Mouse (Mus musculus) hindbrain, postnatal 0 days (tissue): ENCODE results near the gene Slc22a13. TPM values are rescaled to one million over a fixed set of nuclear protein-coding genes. Genes with fewer than 3 reads are reported as not detected.

Source experiments
- ATAC-seq: fragments of 200-750 bp; cut with Nextera tagmentation; 2 replicates; pipeline ENCODE4 v1.8.0; 2017; ENCODE audit warnings: mild to moderate bottlenecking, moderate TSS enrichment, moderate library complexity
- DNase-seq: peaks from one replicate; pipeline ENCODE4 v3.0.0-alpha.2; 2015; ENCODE audit warnings: low spot score
- H3K27ac ChIP-seq: fragments of 300-500 bp; sonication (generic); 2 replicates; pipeline ENCODE4 v1.5.1; 2014; ENCODE audit warnings: mild to moderate bottlenecking
- H3K27me3 ChIP-seq: fragments of 300-500 bp; sonication (generic); 2 replicates; pipeline ENCODE4 v1.6.1; 2014; ENCODE audit warnings: low read length, mixed read lengths; ENCODE audit not compliant: insufficient read depth
- H3K36me3 ChIP-seq: fragments of 300-500 bp; sonication (generic); 2 replicates; pipeline ENCODE4 v1.6.1; 2014; ENCODE audit warnings: low read length, mixed read lengths; ENCODE audit not compliant: insufficient read depth
- H3K4me1 ChIP-seq: fragments of 300-500 bp; sonication (generic); 2 replicates; pipeline ENCODE4 v1.6.1; 2014; ENCODE audit warnings: antibody characterized with exemption, low read length, mixed read lengths; ENCODE audit not compliant: insufficient read depth
- H3K4me2 ChIP-seq: fragments of 300-500 bp; sonication (generic); 2 replicates; pipeline ENCODE4 v1.6.1; 2014; ENCODE audit warnings: low read depth, mild to moderate bottlenecking, low read length, moderate library complexity, mixed read lengths
- H3K4me3 ChIP-seq: fragments of 300-500 bp; sonication (generic); 2 replicates; pipeline ENCODE4 v1.5.1; 2014; ENCODE audit warnings: low read length
- H3K9ac ChIP-seq: fragments of 300-500 bp; sonication (generic); replicated peaks from 2 replicates; pipeline ENCODE4 v1.6.1; 2014; ENCODE audit warnings: mild to moderate bottlenecking, low read length, moderate library complexity, mixed read lengths
- H3K9me3 ChIP-seq: fragments of 300-500 bp; sonication (generic); 2 replicates; pipeline ENCODE4 v1.6.1; 2016; ENCODE audit warnings: low read length, mixed read lengths
- CTCF ChIP-seq: IDR thresholded peaks from 2 replicates; pipeline ENCODE4 v1.5.1; 2016; ENCODE audit warnings: antibody characterized with exemption, control low read depth, low read depth
- WGBS: fragments of 180-500 bp; shearing (Covaris S2); extraction: QIAGEN DNeasy Blood & Tissue Kit; methylation state at CpG from one replicate; pipeline ENCODE4 v1.1.7; 2014; 5-methylcytosine and 5-hydroxymethylcytosine counted together
- polyA plus RNA-seq: library from polyadenylated mRNA; unstranded; fragments of >200 nt; fragmentation: Nextera tagmentation; extraction: Ambion mirVana; gene quantifications from 2 replicates; pipeline ENCODE4 v1.2.1, GENCODE M21; 2015
- total RNA-seq: library from RNA; depleted of rRNA; stranded (reverse); fragments of >200 nt; gene quantifications from 2 replicates; pipeline ENCODE4 v1.2.3, GENCODE M21; 2014; rRNA removed

Slc22a13 gene
- total RNA-seq = not detected in 2 replicates
- polyA plus RNA-seq = not detected in 2 replicates

GRCm38 (mm10) chr9:119208998-119209397 is at the start of gene Slc22a13:
Gene Slc22a13, minus strand, starts transcription at chr9:119209098.
- Histone ChIP-seq H3K36me3 (no peaks in the 10 kb centered on the region), H3K9me3 (no peaks in the 10 kb centered on the region), H3K27ac (no peak within 1 kb of the TSS), H3K4me3 (no peak within 1 kb of the TSS), H3K4me2 (no peak within 1 kb of the TSS), H3K9ac (no peak within 1 kb of the TSS), H3K4me1 (no peaks in the 10 kb centered on the region), H3K27me3 (no peaks in the 10 kb centered on the region)
- DNase-seq (no peak), ATAC-seq (no peak)
- no peak for TF ChIP-seq CTCF
- WGBS = 91% methylated on average over 4 of the region's 4 CpGs

DNA sequence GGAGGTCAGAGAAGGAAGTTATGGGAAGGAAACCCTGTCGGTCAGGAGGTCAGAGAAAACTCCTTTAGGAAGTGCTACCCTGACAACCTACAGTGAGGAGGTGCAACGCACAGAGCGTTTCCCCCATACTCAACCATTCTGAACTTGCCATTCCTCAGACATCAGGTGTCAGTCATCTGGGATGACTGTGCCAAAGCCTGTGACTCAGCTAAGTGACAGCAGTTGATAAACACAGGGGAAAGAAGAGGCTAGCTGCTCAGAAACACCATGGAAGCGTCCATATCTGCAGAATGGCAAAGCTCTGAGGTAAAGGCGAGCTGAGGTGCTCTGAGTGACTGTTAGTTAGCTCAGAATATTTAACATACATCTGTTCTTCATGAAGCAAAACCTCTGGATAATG is 49.2 kb upstream of the Slc22a13 start:
- H3K4me2 ChIP-seq = no peak overlapping the region
- WGBS = 91% methylated on average over 5 of the region's 5 CpGs

DNA sequence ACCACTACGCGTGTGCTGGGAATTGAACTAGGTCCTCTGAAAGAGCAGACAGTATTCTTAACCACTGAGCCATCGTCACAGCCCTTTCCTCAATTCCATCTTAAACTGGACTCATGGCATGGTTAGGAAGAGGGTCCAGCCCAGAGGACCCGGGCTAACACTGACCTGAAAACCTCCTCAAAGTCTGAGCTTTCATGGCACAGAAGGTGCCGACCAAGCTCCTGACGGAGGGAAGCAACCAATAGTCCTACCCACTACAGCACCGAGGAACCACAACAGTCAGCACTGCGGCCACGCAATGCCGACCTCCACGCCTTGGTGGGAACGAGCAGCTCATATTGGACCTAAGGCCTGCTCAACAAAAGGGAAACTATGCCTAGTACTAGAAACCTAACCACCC is 47.3 kb upstream of the Slc22a13 start:
- H3K27me3 ChIP-seq = no peaks in the 10 kb centered on the region
- H3K9me3 ChIP-seq = no peaks in the 10 kb centered on the region
- 98% methylated on average over 12 of the region's 12 CpGs for WGBS
- ATAC-seq = no peak
- H3K27ac ChIP-seq = no peak overlapping the region
- no peaks in the 10 kb centered on the region for H3K4me1 ChIP-seq
- TF ChIP-seq CTCF = no peak
- H3K36me3 ChIP-seq = peaks cover 22% of the 10 kb centered on the region
- H3K9ac ChIP-seq = no peak overlapping the region
- no peak overlapping the region for H3K4me3 ChIP-seq
- no peak for DNase-seq
- no peak overlapping the region for H3K4me2 ChIP-seq

More for the DNA sequence above, 49.2 kb upstream of the Slc22a13 start:
- H3K36me3 ChIP-seq = peaks cover 26% of the 10 kb centered on the region
- no peak for ATAC-seq
- no peak overlapping the region for H3K4me3 ChIP-seq
- H3K27ac ChIP-seq = no peak overlapping the region
- no peaks in the 10 kb centered on the region for H3K9me3 ChIP-seq
- H3K4me1 ChIP-seq = no peaks in the 10 kb centered on the region
- H3K27me3 ChIP-seq = no peaks in the 10 kb centered on the region
- no peak overlapping the region for H3K9ac ChIP-seq
- DNase-seq = no peak
- no peak for TF ChIP-seq CTCF

GRCm38 (mm10) chr9:119255096-119255495 is 46.2 kb upstream of the Slc22a13 start:
- no peak for DNase-seq
- Histone ChIP-seq H3K27ac (no peak overlapping the region), H3K4me3 (no peak overlapping the region), H3K9me3 (no peaks in the 10 kb centered on the region), H3K36me3 (peaks cover 22% of the 10 kb centered on the region), H3K4me2 (no peak overlapping the region), H3K9ac (no peak overlapping the region), H3K27me3 (no peaks in the 10 kb centered on the region), H3K4me1 (no peaks in the 10 kb centered on the region)
- no peak for TF ChIP-seq CTCF
- no peak for ATAC-seq
- WGBS = 96% methylated on average over 1 of the region's 1 CpGs

DNA sequence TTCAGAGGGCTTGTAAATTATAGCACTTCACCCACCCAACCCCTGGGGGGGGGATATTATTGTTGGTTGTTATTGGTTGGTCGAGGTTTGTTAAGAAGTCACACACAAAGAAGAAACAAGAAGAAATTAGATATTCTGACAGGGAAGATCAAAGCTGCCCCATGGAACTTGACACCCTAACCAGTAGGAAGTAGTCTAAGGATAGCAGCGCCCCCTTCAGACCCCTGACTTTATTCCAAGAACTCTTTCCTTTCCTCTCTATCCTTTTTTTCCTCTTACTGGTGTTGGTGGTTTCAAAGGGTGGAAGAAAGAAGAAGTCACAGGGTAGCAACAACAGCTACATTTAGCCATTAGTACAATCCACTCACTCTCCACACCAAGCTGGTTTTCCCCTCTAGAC is 45.3 kb upstream of the Slc22a13 start:
- DNase-seq (no peak), ATAC-seq (no peak)
- no peaks in the 10 kb centered on the region for H3K27me3 ChIP-seq
- no peak overlapping the region for H3K4me3 ChIP-seq
- peaks cover 17% of the 10 kb centered on the region for H3K36me3 ChIP-seq
- no peaks in the 10 kb centered on the region for H3K9me3 ChIP-seq
- no peaks in the 10 kb centered on the region for H3K4me1 ChIP-seq
- 87% methylated on average over 2 of the region's 2 CpGs for WGBS
- no peak for TF ChIP-seq CTCF
- H3K4me2 ChIP-seq = no peak overlapping the region
- no peak overlapping the region for H3K9ac ChIP-seq
- H3K27ac ChIP-seq = no peak overlapping the region

- no peak overlapping the region for H3K9ac ChIP-seq
- no peak overlapping the region for H3K4me2 ChIP-seq
- H3K4me3 ChIP-seq = no peak overlapping the region
- ATAC-seq (no peak), DNase-seq (no peak)
- H3K36me3 ChIP-seq = no peaks in the 10 kb centered on the region
- H3K27me3 ChIP-seq = no peaks in the 10 kb centered on the region
- WGBS = 86% methylated on average over 5 of the region's 5 CpGs
- no peaks in the 10 kb centered on the region for H3K4me1 ChIP-seq
- no peak for TF ChIP-seq CTCF
- H3K27ac ChIP-seq = no peak overlapping the region
- no peaks in the 10 kb centered on the region for H3K9me3 ChIP-seq
Measured at GRCm38 (mm10) chr9:119247996-119248395, 39.1 kb upstream of the Slc22a13 start.

GRCm38 (mm10) chr9:119246826-119247225 is 37.9 kb upstream of the Slc22a13 start:
- peak; percentile 40 for DNase-seq
- ATAC-seq = no peak

More at GRCm38 (mm10) chr9:119246826-119247225, 37.9 kb upstream of the Slc22a13 start:
- Histone ChIP-seq H3K27ac (no peak overlapping the region), H3K4me3 (no peak overlapping the region), H3K27me3 (no peaks in the 10 kb centered on the region), H3K4me2 (no peak overlapping the region), H3K9me3 (no peaks in the 10 kb centered on the region), H3K9ac (no peak overlapping the region), H3K36me3 (peaks cover 5% of the 10 kb centered on the region; the same call in 1 of the 2 replicates), H3K4me1 (no peaks in the 10 kb centered on the region)
- 60% methylated on average over 5 of the region's 5 CpGs for WGBS
- no peak for TF ChIP-seq CTCF
